22 mouse cellular contexts compared by ENCODE assay signal in genomic region chr5:107027616-107028015, GRCm38 (mm10).
"Had no signal": no experiment of that assay in that cellular context is flagged by ENCODE, and none has a peak within 500 bp of the region (broad histone marks: within the 10 kb centered on the region; RNA-seq: fewer than 3 reads in every experiment).

No protein-coding gene starts in this region.

- H3K9me3 ChIP-seq: limb, embryonic 12.5 days; limb, embryonic 15.5 days; midbrain, embryonic 10.5 days; midbrain, embryonic 13.5 days; neural tube, embryonic 13.5 days had no signal

- H3K27me3 ChIP-seq: limb, embryonic 12.5 days; limb, embryonic 15.5 days; midbrain, embryonic 13.5 days; neural tube, embryonic 13.5 days had no signal

- H3K4me1 ChIP-seq: midbrain, embryonic 13.5 days; neural tube, embryonic 13.5 days had no signal

- H3K36me3 ChIP-seq: limb, embryonic 12.5 days; limb, embryonic 15.5 days; midbrain, embryonic 10.5 days; midbrain, embryonic 13.5 days; neural tube, embryonic 13.5 days had no signal

- H3K4me3 ChIP-seq: limb, embryonic 12.5 days; limb, embryonic 15.5 days; megakaryocyte, embryonic 14.5 days; midbrain, embryonic 10.5 days; midbrain, embryonic 13.5 days; myocyte; neural tube, embryonic 13.5 days had no signal

- H3K9ac ChIP-seq: limb, embryonic 12.5 days; limb, embryonic 15.5 days; liver, embryonic 14.5 days; liver, postnatal 0 days; midbrain, embryonic 13.5 days; neural tube, embryonic 13.5 days had no signal

- DNase-seq: kidney, adult 8-10 months; kidney, postnatal 14 days; kidney, postnatal 4 days; left cerebral cortex, postnatal 4 days; liver, postnatal 0 days; lung, postnatal 14 days; right cerebral cortex, adult 18-20 months; right cerebral cortex, postnatal 14 days; right cerebral cortex, postnatal 4 days; thymus, adult 18-20 months; thymus, postnatal 36 days had no signal

- ATAC-seq: inflammation-experienced regulatory T-cells, adult 6 months; liver, postnatal 0 days; midbrain, embryonic 13.5 days; midbrain, embryonic 16.5 days had no signal

- H3K4me2 ChIP-seq: limb, embryonic 12.5 days; limb, embryonic 15.5 days; liver, embryonic 11.5 days; midbrain, embryonic 13.5 days; neural tube, embryonic 13.5 days had no signal

- H3K27ac ChIP-seq: limb, embryonic 12.5 days; limb, embryonic 15.5 days; liver, embryonic 14.5 days; midbrain, embryonic 10.5 days; midbrain, embryonic 13.5 days; neural tube, embryonic 13.5 days had no signal
